Mouse (Mus musculus) liver, embryonic 14.5 days (tissue): ENCODE data around the gene Phlda1.

Experiments used
- CTCF ChIP-seq: IDR thresholded peaks from 2 replicates; pipeline ENCODE4 v1.5.1; 2016; ENCODE audit warnings: antibody characterized with exemption, low read depth, control low read depth
- EP300 ChIP-seq: IDR thresholded peaks from 2 replicates; pipeline ENCODE4 v1.6.1; 2016; ENCODE audit warnings: antibody characterized with exemption, low read depth

- TF ChIP-seq CTCF = no peak
- TF ChIP-seq EP300 = no peak
Observed at GRCm38 (mm10) chr10:111523894-111524293, 17.8 kb downstream of the Phlda1 start.
